Mouse (Mus musculus): ENCODE measurements around the gene Exosc7. TPM values are rescaled to one million over a fixed set of nuclear protein-coding genes. Genes with fewer than 3 reads are reported as not detected.

Gene Exosc7
- polyA plus RNA-seq, 1 experiment from 2014 or later: 168 TPM

DNA sequence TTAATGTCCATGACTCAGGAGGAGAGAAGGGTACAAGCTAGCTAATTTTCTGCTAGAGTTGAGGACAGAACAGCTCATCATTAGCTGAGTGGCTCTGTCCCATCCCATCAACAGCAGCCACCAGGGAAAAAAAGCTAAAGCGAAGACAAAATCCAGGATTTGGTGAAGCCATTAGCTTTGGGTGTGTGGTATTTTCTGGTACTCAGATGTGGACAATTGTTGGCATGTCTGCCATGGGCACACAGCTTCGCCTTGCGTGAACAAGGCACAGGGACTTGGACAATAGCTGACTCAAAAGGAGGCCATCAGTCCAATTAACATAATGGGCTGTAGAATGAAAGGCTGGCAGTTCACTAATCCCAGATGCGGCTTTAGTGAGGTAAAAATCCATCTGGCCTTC, 61.3 kb downstream of the Exosc7 start:
- no peak for DNase-seq (ENCODE audit: extremely low spot score, low spot score)
- Histone ChIP-seq H3K36me3 (replicated peaks) (no peaks in the 10 kb centered on the region), H3K27ac (no peak overlapping the region), H3K9me3 (no peaks in the 10 kb centered on the region), H3K27me3 (ENCODE audit: poor library complexity, severe bottlenecking) (no peaks in the 10 kb centered on the region), H3K4me3 (no peak overlapping the region), H3K4me1 (peaks cover 16% of the 10 kb centered on the region)
- WGBS: 36% methylated on average over 4 of the region's 4 CpGs

DNA sequence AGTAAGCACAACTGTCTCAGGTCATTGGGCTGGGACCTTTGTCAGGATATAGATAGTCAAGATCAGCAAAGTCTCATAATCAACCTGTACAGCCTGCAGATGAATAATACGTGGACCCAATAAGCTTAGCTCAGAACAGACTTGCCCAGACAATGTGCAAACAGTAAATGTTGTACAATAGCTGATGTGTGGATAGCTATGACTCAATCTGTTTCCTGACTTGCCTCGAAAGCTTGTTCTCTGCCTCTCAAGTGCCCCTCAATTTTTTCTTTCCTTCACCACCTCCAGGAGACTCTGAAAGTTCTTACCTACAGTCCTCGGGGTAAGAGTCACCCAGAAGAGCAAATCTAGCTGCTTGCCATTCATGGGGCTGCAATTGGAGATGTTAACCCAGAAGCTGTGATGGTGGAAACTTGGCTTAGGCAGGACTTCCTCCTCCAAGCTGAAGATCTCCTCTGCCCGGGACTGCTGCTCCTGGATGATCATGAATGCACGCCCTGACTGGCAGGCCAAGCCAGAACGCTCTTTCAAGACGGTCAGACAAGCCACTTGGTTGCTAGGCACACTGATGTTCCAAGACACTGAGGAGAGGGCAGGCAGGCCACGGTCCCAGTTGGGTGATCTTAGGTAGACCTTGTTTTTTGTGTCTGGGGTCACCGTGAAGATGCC, 64.5 kb downstream of the Exosc7 start:
- no peak overlapping the region for H3K4me3 ChIP-seq
- no peak for DNase-seq (ENCODE audit: extremely low spot score, low spot score)
- no peak overlapping the region for H3K27ac ChIP-seq
- no peaks in the 10 kb centered on the region for H3K27me3 ChIP-seq (ENCODE audit: poor library complexity, severe bottlenecking)
- WGBS: 90% methylated on average over 9 of the region's 9 CpGs
- H3K4me1 ChIP-seq: peaks cover 16% of the 10 kb centered on the region
- no peaks in the 10 kb centered on the region for H3K9me3 ChIP-seq
- no peaks in the 10 kb centered on the region for H3K36me3 ChIP-seq (replicated peaks)

DNA sequence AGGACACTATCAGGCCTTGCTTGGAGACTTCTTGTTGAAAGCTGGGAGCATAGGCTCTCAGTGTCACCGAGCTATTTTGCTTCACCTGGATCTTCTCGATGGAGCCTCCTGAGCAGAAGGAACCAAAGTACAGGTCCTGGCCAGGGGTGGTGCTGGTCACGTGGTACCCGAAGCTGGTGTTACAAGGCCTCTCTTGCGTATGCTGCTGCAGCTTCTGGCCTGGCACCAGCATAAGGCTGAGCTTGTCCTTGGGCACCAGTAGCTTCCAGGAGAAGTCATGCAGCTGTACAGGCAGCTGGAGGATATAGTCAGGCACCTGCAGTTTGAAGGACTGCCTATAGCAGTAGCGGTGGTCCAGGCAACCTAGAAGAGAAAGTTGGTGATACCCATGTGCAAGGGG, 67.0 kb downstream of the Exosc7 start:
- Histone ChIP-seq H3K9me3 (no peaks in the 10 kb centered on the region), H3K36me3 (replicated peaks) (no peaks in the 10 kb centered on the region), H3K27ac (no peak overlapping the region), H3K27me3 (ENCODE audit: poor library complexity, severe bottlenecking) (no peaks in the 10 kb centered on the region), H3K4me1 (no peaks in the 10 kb centered on the region), H3K4me3 (no peak overlapping the region)
- DNase-seq (ENCODE audit: extremely low spot score, low spot score): no peak
- 92% methylated on average over 6 of the region's 6 CpGs for WGBS

DNA sequence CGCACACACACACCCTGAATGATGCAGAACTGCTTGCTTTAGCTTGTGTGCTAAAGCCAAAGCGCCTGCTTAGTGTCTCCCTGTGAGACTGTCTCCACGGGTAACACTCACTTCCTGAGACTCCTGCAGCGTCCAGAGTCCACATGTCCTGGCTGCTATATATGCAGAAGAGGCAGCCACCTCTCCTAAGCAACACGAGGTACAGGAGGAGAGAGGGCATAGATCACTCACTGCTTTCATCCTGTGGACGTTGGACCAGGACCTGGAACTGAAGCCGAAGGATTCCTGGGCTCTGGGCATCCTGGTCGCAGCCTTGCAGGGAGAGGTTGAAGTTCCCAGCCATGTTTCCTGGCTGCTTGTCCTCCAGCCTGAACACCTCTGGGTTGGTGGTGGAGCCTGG, 70.2 kb downstream of the Exosc7 start:
- no peaks in the 10 kb centered on the region for H3K27me3 ChIP-seq (ENCODE audit: poor library complexity, severe bottlenecking)
- H3K4me1 ChIP-seq: no peaks in the 10 kb centered on the region
- H3K9me3 ChIP-seq: no peaks in the 10 kb centered on the region
- no peaks in the 10 kb centered on the region for H3K36me3 ChIP-seq (replicated peaks)
- DNase-seq (ENCODE audit: extremely low spot score, low spot score): no peak
- no peak overlapping the region for H3K27ac ChIP-seq
- no peak overlapping the region for H3K4me3 ChIP-seq
- 85% methylated on average over 8 of the region's 8 CpGs for WGBS

DNA sequence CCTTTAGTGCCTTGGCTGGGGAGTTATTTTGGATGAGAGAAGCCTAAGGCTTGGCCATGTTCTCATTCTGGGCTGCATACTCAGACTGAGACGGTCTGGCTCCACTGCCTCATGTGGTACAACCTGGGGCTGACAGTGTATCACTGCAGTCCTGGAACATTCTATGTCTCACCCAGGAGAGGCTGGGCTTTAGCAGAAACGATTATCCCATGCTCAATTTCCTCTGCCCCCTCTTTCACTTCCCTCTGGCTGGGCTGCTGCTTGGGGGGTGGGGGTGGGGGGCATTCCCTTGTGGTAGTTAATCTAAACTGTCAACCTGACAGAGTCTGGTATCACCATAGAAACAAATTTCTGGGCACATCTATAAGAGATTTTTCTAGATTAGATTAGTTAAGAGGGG, 72.5 kb downstream of the Exosc7 start:
- WGBS: 71% methylated on average over 2 of the region's 2 CpGs

More for the DNA sequence above, 72.5 kb downstream of the Exosc7 start:
- Histone ChIP-seq H3K4me1 (no peaks in the 10 kb centered on the region), H3K9me3 (no peaks in the 10 kb centered on the region), H3K27me3 (ENCODE audit: poor library complexity, severe bottlenecking) (no peaks in the 10 kb centered on the region), H3K27ac (no peak overlapping the region), H3K36me3 (replicated peaks) (no peaks in the 10 kb centered on the region), H3K4me3 (no peak overlapping the region)
- no peak for DNase-seq (ENCODE audit: extremely low spot score, low spot score)

Other genes with a start within 250 kb of the Exosc7 start
- 82.3 and 83.3 TPM in 2 replicates for gene Zfp445, start 247.2 kb upstream of the Exosc7 start, polyA plus RNA-seq (2016; fragmentation: Nextera tagmentation; extraction: Ambion mirVana)
- gene Zkscan7, start 227.5 kb upstream of the Exosc7 start, polyA plus RNA-seq (2016; fragmentation: Nextera tagmentation; extraction: Ambion mirVana): 4.7 and 4.9 TPM in 2 replicates
- gene Zfp105, start 190.1 kb upstream of the Exosc7 start, polyA plus RNA-seq (2016; fragmentation: Nextera tagmentation; extraction: Ambion mirVana): 30.9 and 31.6 TPM in 2 replicates
- 19.5 and 19.9 TPM in 2 replicates for gene 1110059G10Rik, start 162.2 kb upstream of the Exosc7 start, polyA plus RNA-seq (2016; fragmentation: Nextera tagmentation; extraction: Ambion mirVana)
- gene Kif15, start 162.2 kb upstream of the Exosc7 start, polyA plus RNA-seq (2016; fragmentation: Nextera tagmentation; extraction: Ambion mirVana): 109 and 114 TPM in 2 replicates
- 15.4 and 17.8 TPM in 2 replicates for gene Tmem42, start 91.9 kb upstream of the Exosc7 start, polyA plus RNA-seq (2016; fragmentation: Nextera tagmentation; extraction: Ambion mirVana)
- gene Tgm4, start 78.5 kb upstream of the Exosc7 start, polyA plus RNA-seq (2016; fragmentation: Nextera tagmentation; extraction: Ambion mirVana): 0.36 and 0.43 TPM in 2 replicates
- gene Zdhhc3, start within 50 bp of the Exosc7 start, polyA plus RNA-seq (2016; fragmentation: Nextera tagmentation; extraction: Ambion mirVana): 83.6 and 85.8 TPM in 2 replicates
- 0.32 TPM in 1 of 2 replicates, not detected in the other for gene Clec3b, start 37.7 kb downstream of the Exosc7 start, polyA plus RNA-seq (2016; fragmentation: Nextera tagmentation; extraction: Ambion mirVana)
- gene Cdcp1, start 102.8 kb downstream of the Exosc7 start, polyA plus RNA-seq (2016; fragmentation: Nextera tagmentation; extraction: Ambion mirVana): 1.8 TPM in 2 replicates
- gene Tmem158, start 147.5 kb downstream of the Exosc7 start, polyA plus RNA-seq (2016; fragmentation: Nextera tagmentation; extraction: Ambion mirVana): 3.3 and 3.6 TPM in 2 replicates